Mouse (Mus musculus): Measurements from ENCODE around the gene Foxn3.

Foxn3 gene

GRCm38 (mm10) chr12:99390429-99390828 is 173.0 kb downstream of the Foxn3 start:
- DNase-seq (ENCODE audit: low read depth, low spot score) = no peak

GRCm38 (mm10) chr12:99389244-99389643 is 174.1 kb downstream of the Foxn3 start:
- no peak for DNase-seq (ENCODE audit: low read depth, low spot score)

GRCm38 (mm10) chr12:99385897-99386834 is 177.2 kb downstream of the Foxn3 start:
- no peak for DNase-seq (ENCODE audit: low read depth, low spot score)

GRCm38 (mm10) chr12:99385073-99385472 is 178.3 kb downstream of the Foxn3 start:
- no peak for DNase-seq (ENCODE audit: low read depth, low spot score)

- DNase-seq (ENCODE audit: low read depth, low spot score) = no peak
These were observed 182.1 kb downstream of the Foxn3 start for GRCm38 (mm10) chr12:99381317-99381716.

- DNase-seq (ENCODE audit: low read depth, low spot score) = no peak
These were observed 182.5 kb downstream of the Foxn3 start for GRCm38 (mm10) chr12:99380855-99381262.

- no peak for DNase-seq (ENCODE audit: low read depth, low spot score)
These were observed 183.3 kb downstream of the Foxn3 start for GRCm38 (mm10) chr12:99380124-99380523.

GRCm38 (mm10) chr12:99378284-99378683 is 185.1 kb downstream of the Foxn3 start:
- no peak for DNase-seq (ENCODE audit: low read depth, low spot score)

- DNase-seq (ENCODE audit: low read depth, low spot score) = no peak
These were observed 185.7 kb downstream of the Foxn3 start for GRCm38 (mm10) chr12:99377705-99378104.

- no peak for DNase-seq (ENCODE audit: low read depth, low spot score)
These were observed 186.3 kb downstream of the Foxn3 start for GRCm38 (mm10) chr12:99377069-99377468.

GRCm38 (mm10) chr12:99375878-99376454 is 187.4 kb downstream of the Foxn3 start:
- DNase-seq (ENCODE audit: low read depth, low spot score) = peak; percentile 45

GRCm38 (mm10) chr12:99375426-99375825 is 188.0 kb downstream of the Foxn3 start:
- no peak for DNase-seq (ENCODE audit: low read depth, low spot score)

- DNase-seq (ENCODE audit: low read depth, low spot score) = no peak
These were observed 189.2 kb downstream of the Foxn3 start for GRCm38 (mm10) chr12:99374099-99374600.

- no peak for DNase-seq (ENCODE audit: low read depth, low spot score)
These were observed 189.8 kb downstream of the Foxn3 start for GRCm38 (mm10) chr12:99373584-99373983.

GRCm38 (mm10) chr12:99371500-99371899 is 191.9 kb downstream of the Foxn3 start:
- no peak for DNase-seq (ENCODE audit: low read depth, low spot score)

GRCm38 (mm10) chr12:99368251-99368650 is 195.1 kb downstream of the Foxn3 start:
- DNase-seq (ENCODE audit: low read depth, low spot score) = no peak

GRCm38 (mm10) chr12:99365999-99366398 is 197.4 kb downstream of the Foxn3 start:
- no peak for DNase-seq (ENCODE audit: low read depth, low spot score)

- no peak for DNase-seq (ENCODE audit: low read depth, low spot score)
These were observed 199.2 kb downstream of the Foxn3 start for GRCm38 (mm10) chr12:99364201-99364600.

- DNase-seq (ENCODE audit: low read depth, low spot score) = no peak
These were observed 200.4 kb downstream of the Foxn3 start for GRCm38 (mm10) chr12:99363024-99363423.

GRCm38 (mm10) chr12:99361752-99362132 is 201.6 kb downstream of the Foxn3 start:
- DNase-seq (ENCODE audit: low read depth, low spot score) = no peak

- DNase-seq (ENCODE audit: low read depth, low spot score) = no peak
These were observed 202.2 kb downstream of the Foxn3 start for GRCm38 (mm10) chr12:99360958-99361751.

- no peak for DNase-seq (ENCODE audit: low read depth, low spot score)
These were observed 204.7 kb downstream of the Foxn3 start for GRCm38 (mm10) chr12:99358698-99359097.

Data from brain, embryonic 18.5 days (tissue).